Mouse (Mus musculus) cerebellum, adult (tissue): ENCODE measurements around the gene Zfp39.
A peak's percentile ranks its signal among the peaks of the same experiment; 100 is the strongest.

ENCODE experiments used
- ATAC-seq: cut with Nextera tagmentation; 2 replicates; pipeline ENCODE4 v1.9.2; 2017; ENCODE audit warnings: mild to moderate bottlenecking, moderate library complexity, mixed read lengths; ENCODE audit not compliant: insufficient number of reproducible peaks, low FRiP score, low TSS enrichment

Gene Zfp39

GRCm38 (mm10) chr11:58926651-58927050 lies 22.6 kb upstream of the Zfp39 start:
- no peak for ATAC-seq

DNA sequence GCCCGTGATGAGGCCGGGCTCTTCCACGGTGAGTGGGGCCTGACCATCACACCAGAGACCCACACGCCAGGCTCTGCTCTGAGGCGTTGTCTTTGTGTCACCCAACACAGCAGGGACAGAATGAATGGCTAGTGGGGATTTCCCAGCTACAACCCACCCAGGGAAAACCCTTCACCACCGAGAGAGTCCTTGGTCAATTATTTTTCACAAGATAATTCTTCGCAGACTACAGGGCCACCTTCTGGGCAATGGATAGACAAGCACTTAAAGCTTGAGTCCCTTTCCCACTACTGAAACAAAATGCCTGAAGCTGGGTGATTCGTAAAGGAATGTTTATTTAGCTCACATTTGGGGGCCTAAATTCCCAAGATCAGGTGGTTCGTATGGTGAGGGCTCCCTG lies 18.4 kb upstream of the Zfp39 start:
- no peak for ATAC-seq

DNA sequence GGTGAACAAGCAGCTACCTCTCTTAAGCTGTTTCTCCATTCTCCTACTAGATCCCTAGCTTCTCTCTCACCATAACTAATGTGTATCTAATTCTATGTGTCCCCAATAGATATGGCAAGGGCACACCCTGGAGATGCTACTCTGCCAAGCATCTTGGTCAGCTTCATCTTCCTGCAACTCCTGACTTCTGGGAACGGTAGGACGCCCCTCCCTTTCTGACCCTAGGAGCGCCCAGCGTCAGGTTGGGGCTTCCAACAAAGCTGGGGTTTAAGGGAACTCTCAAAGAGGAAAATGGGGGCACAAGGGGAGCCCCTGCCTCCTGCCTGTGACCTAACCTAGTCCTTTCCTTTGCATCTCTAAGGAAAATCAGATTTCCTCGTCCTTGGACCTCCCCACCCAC lies 14.7 kb upstream of the Zfp39 start:
- no peak for ATAC-seq

DNA sequence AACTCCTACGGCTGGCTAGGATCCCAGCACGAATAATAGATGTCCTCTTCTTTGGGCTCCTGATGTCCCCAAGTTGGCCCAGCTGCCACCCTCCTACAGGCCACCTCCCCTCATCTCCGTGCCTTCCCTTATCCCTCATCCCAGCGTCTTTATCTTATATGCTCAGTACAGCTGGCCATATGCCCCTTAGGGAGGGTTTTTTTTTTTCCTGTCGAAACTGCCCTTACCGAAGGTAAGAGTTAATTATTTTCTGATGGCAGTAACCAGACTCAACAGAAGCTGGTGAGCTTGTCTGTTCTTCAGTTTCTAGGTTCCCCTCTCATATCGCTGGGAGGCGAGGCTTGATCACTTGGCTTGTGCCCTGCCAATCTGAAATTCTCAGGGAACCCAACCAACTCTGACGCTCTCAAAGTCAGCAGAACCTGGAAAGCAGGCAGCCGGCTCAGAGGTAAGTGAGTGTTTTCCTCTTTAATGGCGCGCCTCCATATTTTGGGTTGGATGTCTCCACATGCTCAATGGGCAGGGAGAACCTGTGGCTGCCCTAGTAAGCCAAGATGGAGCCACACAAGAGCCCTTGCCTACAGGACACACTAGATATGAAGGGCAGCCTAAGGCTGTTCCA lies 13.8 kb upstream of the Zfp39 start, which contains the start of gene Btnl10:
Btnl10 (plus strand) TSS at position 164 of the 622 bp plus-strand sequence.
- no peak for ATAC-seq

GRCm38 (mm10) chr11:58916879-58917744 lies 13.1 kb upstream of the Zfp39 start:
- ATAC-seq, result no peak

DNA sequence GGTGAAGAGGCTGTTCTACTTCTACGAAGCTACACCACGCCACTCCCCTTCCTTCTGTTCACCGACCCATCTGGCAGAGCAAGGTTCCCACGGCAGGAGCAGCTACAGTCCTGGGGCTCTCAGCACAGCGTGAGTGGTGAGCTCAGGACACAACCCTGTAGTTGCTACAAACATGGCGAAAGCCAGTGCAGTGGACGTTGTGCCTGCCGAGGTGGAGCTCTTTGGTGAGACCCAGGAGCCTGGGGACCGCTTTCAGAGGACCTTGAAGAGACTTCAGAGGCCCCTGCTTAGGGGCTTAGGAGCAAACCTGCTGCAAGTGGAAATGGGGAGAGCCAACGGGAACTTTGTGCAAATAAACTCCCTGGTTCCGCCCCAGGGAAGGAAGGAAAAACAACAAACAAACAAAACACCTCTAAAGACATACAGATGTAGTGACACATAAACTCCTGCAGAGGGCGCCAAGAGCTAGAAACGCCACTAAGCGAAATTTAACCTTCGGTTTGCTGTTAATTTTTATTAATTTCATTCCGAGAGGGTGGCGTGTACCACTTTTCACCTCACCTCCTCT lies 10.5 kb upstream of the Zfp39 start:
- ATAC-seq, result 0 out of 2 replicates have a peak, but pooled peaks have one; percentile 52

DNA sequence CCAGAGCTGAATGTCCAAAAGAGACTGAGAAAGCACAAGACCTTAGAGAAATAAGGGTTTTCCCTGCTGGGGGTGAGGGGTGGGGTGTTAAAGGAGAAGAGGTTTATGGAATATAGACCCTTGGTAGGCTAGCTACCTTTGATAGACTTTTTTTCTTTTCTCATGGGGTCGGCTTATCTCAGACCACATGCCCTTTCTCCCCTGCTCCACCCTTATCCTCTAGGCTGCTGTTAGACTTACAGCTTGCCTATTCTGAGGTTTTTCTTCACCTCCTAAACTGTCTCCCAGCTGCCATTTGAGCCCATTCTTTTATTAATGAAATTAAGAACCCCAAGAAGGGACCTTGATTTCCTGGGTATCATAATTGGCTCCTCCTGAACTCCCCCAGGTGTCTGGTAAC lies 9.8 kb upstream of the Zfp39 start:
- ATAC-seq, result no peak

- no peak for ATAC-seq
Measured at GRCm38 (mm10) chr11:58904838-58905237, 813 bp upstream of the Zfp39 start.

DNA sequence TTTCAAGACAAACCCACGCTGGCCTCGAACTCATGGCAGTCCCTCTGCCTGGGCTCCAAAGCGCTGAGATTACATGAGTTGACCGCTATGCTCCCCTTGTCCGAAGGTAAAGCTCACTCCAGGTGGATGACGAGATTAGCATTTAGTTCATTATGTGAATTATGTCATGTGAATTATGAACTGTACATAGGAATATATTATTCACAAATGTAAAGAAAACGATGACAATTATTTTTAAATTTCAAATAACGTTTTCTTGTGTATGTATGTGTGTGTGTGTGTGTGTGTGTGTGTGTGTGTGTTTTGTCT lies 339 bp upstream of the Zfp39 start:
- no peak for ATAC-seq

- ATAC-seq, result no peak
Measured at GRCm38 (mm10) chr11:58901080-58901479, 2.9 kb downstream of the Zfp39 start.

- ATAC-seq, result no peak
Measured at GRCm38 (mm10) chr11:58897485-58897884, 6.5 kb downstream of the Zfp39 start.

DNA sequence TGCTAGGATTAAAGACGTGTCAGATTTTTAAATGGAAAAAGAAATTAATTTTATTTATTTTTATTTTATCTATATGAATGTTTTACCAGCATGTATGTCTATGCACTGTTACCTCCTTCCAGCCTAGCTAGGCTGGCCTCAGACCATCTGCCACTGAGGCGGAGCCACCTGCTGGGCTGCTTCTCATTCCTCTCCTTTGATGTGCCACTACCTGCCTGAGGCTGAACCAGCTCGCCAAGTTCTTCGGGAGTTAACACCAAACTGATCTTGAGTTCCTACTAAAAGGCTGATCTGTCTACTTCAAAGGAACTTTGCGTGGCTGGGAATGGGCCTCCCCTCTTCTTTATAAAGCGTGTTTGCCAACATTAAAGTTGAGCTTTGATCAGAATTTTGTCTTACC lies 9.6 kb downstream of the Zfp39 start:
- ATAC-seq, result no peak

DNA sequence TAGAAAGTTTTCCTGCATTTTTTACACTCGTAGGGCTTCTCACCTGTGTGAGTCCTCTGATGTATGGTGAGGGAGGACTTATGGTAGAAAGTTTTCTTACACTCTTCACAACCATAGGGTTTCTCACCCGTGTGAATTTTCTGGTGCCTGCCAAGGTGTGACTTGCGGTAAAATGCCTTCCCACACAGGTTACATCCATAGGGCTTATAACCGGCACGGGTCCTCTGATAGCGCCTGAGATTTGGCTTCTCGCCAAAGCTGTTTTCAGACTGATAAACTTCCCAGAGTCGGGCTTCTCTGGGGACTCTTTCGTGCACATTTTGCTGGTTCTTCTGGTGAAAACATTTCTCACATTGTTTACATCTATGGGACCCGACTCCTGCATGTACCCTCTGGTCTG lies 13.5 kb downstream of the Zfp39 start:
- no peak for ATAC-seq

DNA sequence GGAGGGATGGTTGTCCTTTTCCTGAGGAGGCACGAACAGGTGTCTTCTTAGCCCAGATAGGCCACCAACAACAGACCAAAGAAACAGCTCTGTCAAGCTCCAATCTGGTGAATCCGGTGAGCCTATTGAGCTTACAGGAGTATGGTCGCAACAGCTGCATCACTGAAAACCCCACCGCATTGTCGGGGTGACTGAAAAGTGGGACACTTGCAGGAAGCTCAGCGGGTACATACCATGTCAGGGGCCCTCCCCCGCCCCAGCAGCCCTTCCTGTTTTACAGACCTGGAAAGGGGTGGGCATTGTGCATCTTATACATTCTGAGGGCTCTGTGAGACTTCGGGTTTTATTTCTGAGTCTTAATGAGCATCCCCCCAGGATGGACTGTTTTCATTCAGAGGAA lies 20.3 kb downstream of the Zfp39 start:
- no peak for ATAC-seq

DNA sequence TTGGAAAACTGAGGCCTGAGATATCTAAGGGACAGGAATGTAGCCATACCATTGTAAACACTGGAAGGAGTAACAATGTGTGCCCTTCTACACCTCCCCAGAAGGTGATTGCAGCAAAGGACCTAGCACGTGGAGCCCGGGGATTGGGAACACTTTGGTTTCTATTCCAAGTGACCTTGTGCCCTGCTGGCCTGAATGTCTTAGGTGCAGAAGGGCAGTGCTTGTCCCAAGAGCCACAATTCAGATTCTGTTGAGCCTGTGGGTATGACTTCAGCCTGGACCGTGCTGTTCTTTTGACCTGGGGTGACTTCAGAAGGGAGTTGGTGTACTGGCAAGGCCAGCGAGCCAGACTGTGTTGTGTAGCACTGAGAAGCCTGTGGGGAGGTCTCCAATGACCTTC lies 33.1 kb downstream of the Zfp39 start:
- ATAC-seq, result no peak

- ATAC-seq, result no peak
Measured at GRCm38 (mm10) chr11:58867954-58868330, 36.1 kb downstream of the Zfp39 start.

DNA sequence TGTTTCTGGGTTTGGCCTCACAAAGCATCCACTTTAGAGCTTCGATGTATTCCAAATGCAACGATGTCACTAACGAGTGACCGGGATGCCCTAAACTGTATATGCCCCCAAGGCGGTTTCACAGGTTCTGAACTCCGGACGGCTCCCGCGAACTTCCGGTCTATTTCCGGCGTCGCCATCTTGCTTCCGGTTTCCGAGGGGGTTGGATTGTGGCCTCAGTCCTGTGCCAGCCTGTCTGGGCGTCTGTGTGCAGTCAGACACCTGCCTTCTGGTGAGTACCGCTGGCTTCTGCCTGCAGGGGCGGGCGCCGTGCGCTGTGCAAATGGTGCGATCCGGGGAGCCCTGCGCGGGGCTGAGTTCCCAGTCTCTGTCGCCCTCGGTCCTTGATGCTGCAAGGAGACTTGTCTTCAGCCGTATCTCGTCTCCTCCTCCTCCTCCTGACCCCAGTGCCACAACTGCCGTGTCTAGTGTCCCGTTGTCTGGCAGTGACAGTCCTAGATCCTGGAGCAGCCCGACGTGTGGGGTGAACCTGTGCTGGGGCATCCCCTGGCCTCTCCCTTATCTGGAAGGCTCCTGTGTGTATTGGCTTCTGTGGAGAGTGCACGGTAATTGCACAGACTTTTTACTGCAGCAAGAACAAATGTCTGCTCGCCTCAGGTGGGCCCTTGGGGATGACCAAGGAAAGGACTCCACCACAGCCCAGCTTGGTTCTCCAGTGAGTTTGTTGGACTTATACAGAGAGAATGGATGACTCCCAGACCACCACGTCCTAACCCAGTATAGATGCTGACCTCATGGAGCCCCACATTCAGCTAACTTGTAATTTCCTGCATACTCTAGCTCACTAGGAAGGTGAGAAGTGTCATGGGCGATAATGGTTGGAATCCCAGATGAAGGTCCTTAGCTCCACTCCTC lies 36.7 kb downstream of the Zfp39 start, which contains the start of gene 2810021J22Rik:
2810021J22Rik (plus strand) TSS at position 178 of the 915 bp plus-strand sequence.
- ATAC-seq, result peak; percentile 76; the same call in 1 of the 2 replicates

- ATAC-seq, result no peak
Measured at GRCm38 (mm10) chr11:58860744-58861143, 43.3 kb downstream of the Zfp39 start.

- no peak for ATAC-seq
Measured at GRCm38 (mm10) chr11:58849731-58850130, 54.3 kb downstream of the Zfp39 start.

DNA sequence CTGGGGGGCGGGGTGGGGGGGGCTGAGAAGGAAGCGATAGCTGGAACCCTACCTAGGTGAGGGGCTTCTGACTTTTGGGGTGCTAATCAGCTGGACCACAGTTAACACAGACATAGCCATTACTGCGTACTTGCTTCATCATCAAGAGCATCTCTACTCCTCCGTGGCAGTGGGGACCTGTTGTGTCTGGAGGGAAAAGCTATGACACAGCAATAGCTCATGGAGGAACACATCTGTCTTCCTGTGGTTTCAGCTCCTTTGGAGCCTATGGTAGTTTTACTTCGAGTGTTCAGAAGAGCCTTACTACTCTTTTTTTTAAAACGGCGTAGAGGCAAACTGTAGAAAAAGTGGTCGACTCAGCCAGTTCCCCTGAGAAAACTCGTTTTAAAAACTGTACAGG lies 56.4 kb downstream of the Zfp39 start:
- 0 out of 2 replicates have a peak, but pooled peaks have one; percentile 7 for ATAC-seq
